Mouse (Mus musculus) adrenal gland, postnatal 10 days (tissue): ENCODE results near the gene Arl9. TPM values are rescaled to one million over a fixed set of nuclear protein-coding genes. Genes with fewer than 3 reads are reported as not detected.
A peak's percentile ranks its signal among the peaks of the same experiment; 100 is the strongest.
"Not testable (repeated sequence)": the region's sequence is repeated elsewhere in the genome, so short reads cannot be mapped to it uniquely, and the experiment has no call there.

Source experiments
- DNase-seq: peaks from one replicate; pipeline ENCODE4 v3.0.0; 2021; ENCODE audit warnings: mixed read lengths
- total RNA-seq, 2 experiments: library from RNA; stranded (reverse); gene quantifications; 2 replicates each; pipeline ENCODE4 v1.2.3; 2021

The Arl9 gene
- total RNA-seq, 2 experiments from 2014 or later: 0.73 TPM; not detected in 1

DNA sequence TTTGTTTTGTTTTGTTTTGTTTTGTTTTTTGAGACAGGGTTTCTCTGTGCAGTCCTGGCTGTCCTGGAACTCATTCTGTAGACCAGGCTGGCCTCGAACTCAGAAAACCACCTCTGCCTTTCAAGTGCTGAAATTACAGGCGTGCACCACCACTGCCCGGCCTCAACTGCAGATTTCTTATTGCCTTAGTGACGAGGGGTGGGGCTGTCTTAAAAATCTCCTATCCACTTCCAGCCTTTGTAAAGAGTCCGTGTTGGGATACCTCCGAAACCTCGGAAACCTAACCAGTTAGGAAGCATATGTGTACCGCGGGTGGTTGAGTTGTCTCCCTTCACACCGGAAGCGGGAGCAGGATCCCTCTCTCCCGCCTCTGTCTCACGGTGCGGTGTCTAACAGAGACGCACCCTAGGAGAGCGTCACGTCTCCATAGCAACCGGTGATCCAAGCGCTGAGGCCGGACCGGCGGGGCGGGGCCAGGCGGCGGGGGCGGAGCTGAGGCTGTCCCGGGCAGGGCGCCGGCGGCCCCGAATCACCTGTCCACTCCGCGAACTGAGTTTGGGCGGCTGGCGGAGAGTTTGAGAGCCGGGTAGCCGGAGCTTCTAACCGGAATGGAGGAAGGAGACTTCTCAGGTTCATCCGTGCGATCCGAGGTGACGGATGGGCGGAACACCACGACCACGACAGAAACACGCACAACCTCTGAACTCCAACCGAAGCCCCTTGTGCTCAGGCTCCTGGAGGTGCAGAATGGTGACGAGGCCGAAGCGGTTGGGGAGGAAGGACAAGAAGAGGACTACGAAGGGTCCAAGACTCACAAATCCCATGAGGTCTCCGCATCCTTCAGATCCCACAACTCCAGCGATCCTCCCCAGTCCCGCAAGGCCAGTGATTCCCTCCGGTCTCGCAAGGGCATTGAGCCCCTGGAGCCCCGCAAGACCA is 12.0 kb downstream of the Arl9 start, which contains the start of gene Thegl:
TSS of gene Thegl (plus strand) at position 480 of the 939 bp plus-strand sequence.
- DNase-seq: peak; percentile 89

DNA sequence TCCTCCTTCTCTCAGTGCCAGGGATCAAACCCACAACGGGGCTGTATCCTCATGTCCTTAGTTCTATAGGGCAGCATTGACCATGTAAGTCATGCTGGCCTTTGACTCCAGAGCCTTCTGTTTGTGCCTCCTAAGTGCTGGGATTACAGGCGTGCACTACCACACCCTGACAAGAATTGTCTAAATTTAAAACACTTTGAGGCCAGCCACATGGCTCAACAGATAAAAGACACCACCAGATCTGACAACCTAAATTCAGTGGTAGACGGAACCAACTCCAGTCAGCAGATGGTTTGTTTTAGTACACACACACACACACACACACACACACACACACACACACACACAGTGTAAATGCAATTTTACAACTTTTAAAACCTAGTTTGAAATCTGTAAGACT is 24.2 kb downstream of the Arl9 start:
- no peak for DNase-seq

DNA sequence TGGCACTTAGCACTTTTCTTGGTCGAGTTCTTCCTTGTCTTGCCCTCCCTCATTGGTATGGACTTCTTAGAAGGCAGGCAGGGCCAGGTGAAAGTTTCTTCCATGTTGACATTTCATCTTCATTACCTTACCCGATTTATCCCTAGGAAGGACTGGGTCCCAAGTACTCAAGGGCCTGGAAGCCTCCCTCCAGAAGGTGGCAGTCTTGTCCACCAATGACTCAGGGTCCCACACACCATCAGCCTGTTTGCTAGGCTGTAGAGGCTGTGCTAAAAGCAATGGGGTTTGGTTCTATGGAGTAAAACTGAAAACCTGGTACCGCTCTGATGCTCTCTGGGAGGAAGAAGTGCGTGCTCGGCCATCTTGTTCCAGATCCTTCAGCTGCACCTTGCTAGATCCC is 25.9 kb downstream of the Arl9 start:
- peak; percentile 62 for DNase-seq

DNA sequence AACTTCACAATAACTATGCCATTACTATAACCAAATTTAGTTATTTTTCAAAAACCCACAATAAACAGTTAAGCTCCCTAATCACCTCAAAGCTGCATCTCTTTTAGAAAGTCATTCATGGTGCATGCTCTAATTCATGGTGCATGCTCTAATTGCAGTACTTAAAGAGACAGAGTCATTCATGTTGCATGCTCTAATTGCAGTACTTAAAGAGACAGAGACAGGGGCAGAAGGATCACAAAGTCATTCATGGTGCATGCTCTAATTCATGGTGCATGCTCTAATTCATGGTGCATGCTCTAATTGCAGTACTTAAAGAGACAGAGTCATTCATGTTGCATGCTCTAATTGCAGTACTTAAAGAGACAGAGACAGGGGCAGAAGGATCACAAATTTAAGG is 31.2 kb downstream of the Arl9 start:
- not testable (repeated sequence) for DNase-seq

DNA sequence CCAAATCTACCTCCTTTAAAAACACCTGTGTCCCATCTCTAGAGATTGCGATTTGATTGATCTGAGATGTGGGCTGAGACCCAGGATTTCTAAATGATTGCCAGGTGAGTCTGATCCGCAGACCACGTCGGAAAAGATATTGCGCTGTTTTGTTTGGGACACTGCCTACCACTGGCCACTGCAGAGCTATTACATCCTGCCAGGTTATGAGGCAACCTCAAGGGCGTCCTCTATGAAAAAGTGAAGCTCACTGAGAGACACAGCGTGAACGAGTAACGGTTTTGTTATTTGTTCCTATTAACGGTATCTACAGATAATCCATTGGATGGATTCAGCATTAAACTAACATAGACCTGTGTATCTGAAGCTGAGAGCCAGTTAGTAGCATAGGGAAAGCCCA is 34.6 kb downstream of the Arl9 start:
- DNase-seq: no peak

DNA sequence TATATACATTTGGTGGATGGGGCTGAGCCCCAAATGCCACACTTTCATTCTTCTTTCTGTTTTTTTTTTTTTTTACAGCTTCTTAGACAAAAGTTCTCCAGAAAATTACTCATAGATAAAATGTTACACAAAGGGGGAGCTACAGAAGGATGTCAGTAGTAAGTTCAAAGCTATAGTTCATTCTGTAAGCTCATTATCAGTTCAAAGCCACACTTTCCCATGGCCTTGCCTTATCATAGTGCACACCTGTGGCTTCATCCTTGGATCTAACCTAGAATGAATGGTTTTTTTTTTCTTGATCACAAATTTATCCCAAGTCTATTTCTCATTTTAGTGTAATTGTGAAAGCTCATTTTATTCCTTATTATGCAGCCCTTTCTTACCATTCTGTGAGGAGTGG is 35.5 kb downstream of the Arl9 start:
- DNase-seq: no peak

DNA sequence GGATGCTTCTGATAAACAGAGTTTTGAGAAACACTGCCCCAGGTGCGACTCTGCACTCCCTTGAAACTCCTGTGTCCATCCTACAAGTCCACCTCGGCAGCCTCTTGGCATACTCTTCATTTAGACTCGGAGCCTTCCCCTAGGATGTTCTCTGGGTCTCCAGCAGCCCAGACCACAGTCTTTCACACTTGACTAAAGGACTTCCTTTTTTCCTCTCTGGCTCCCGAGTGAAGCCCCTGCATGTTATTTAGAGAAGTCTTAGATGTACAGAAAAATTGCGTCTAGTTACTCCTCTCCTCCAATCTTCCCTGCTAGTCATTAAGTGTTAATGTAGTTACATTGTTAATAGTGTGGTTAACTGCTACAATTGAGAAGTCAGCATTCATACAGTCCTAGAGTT is 40.5 kb downstream of the Arl9 start:
- DNase-seq: no peak

DNA sequence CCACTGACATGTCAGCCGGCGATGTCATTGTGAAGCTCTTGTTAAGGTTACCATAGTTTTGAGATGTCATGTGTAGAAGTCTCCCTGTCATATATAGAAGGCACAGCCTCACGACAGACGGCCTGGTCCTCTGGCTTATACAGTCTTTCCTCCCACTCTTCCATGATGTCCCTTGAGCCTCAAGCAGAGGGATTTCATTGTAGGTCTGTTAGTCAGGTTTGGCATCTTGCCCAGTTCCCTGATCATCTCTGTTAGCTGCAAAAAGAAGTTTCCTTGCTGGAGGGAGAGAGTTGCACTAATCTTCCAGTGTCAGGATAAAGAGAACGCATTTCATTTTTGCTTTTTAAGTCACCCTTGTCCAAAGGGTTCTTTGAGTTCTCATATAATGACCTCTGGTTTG is 48.8 kb downstream of the Arl9 start:
- no peak for DNase-seq

DNA sequence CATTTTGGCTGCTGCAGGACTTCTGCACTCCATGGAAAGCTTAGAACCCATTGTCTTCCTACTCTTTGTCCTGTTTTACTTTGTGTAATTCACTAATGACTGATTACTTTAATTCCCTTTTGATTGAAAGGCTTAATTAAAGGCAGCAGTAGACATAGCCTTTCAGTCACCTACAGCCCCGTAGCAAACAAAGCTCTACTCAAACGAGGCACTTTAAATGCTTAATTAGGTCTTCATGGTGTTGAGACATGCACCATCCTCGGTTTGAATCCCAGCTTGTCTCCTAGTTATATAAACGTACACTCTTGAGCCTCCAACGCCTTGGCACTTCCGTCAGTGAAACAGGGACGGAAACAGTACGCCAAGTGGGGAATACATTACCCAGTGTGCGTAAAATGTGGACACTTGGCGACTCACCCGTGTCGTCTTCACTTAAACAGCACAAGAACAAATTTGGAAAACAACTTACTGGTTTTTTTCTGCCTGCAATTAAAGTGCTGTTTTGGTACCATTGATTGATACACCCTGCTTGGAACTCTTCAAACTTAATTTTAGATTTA is 53.1 kb downstream of the Arl9 start:
- no peak for DNase-seq

Other genes starting within 250 kb of the Arl9 start
- gene Aasdh, start 98.5 kb upstream of the Arl9 start, total RNA-seq: 10 to 100 TPM; 17.4 to 25.7 TPM
- gene Paics, start 52.7 kb upstream of the Arl9 start, total RNA-seq: 100 to 1,000 TPM; 193 to 202 TPM
- 10 to 100 TPM; 22.4 to 27.0 TPM for gene Ppat, start 52.5 kb upstream of the Arl9 start, total RNA-seq
- 100 to 1,000 TPM; 128 to 131 TPM for gene Srp72, start 29.4 kb upstream of the Arl9 start, total RNA-seq
- not detected for gene Thegl, start 12.0 kb downstream of the Arl9 start, total RNA-seq
- gene Hopx, start 111.1 kb downstream of the Arl9 start, total RNA-seq: 10 to 100 TPM in 1 of 2 experiments, 1 to 10 TPM in 1; 9.8 to 11.1 TPM
- under 1 TPM in 1 of 2 experiments, not detected in 1; 0.85 TPM for gene Spink2, start 207.4 kb downstream of the Arl9 start, total RNA-seq